Mouse (Mus musculus) spleen, postnatal 14 days (tissue): ENCODE results near the gene Pik3r5.

Experiments used
- DNase-seq, 2 experiments: peaks; one replicate each; pipeline ENCODE4 v3.0.0; 2021 to 2022; ENCODE audit warnings: low spot score in 2 of 2

Pik3r5 gene

DNA sequence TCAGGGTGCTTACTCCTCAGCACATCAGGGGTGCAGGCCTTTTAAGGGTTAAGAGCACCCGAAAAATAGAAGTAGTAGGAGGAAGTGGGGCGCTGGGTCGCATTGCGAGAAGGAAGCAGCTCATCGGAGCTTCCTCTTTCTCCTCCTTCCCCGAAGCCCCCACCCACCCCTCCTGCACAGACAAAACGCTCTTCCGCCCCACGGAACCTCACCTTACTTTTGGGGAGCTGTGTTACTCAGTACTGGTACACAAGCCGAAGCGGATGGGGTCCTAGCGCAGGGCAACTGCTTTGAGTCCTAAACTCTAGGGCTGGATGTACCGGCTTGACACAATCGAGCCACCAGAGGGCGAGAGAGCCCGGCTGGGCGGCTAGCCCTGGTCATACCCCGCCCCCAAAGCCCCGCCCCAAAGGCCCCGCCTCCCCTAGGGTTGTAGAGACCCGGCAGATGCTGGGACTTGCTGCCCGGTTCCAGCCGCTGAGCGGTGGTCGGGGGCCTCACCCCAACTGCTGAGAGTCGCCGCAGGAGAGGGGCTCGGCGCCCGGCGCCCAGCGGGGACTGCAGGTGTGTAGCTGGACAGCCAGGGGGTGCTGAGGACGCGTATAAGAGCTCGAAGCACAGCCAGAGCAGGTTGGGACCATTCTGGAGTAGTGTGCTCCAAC is at the start of gene Pik3r5:
Gene Pik3r5, plus strand, starts transcription at position 423 of the 662 bp plus-strand sequence.
- peak; percentile 62 to 70 for DNase-seq

DNA sequence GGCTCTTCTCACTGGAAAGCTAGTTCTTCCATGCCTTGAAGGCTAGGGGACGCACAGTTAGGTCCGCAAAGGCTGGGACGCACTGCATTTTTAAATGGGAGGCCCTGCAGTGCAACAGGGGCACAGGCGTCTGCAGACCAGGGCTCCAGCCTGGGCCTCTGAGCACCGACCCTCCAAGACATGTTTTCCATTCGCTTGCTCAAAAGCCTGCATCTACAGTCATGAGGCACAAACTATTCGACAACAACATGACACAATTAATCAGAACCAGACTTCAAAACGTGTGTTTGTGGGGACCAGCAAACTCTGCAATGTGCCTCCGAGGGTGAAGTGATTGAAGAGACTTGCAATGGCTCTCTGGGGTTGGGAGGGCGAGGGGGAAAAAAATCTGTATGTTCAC is 48.4 kb upstream of the Pik3r5 start:
- DNase-seq, result no peak

DNA sequence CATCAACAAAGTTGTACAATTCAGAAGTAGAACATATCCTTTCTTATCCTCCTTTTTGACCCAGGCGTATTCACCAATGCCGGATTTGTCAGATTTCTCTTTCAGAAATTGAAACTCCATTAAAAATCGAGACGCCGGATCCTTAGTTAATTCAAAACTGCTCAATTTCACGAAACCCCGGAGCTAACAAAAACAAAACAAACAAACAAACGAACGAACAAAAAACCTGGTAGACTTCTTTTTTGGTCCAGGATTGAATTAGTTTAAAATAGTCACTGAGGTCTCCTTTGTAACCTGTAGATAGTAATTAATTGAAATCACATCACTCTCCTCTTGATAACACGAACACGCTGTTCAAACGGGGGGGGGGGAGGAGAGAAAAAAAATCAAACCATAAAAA is 47.8 kb upstream of the Pik3r5 start:
- DNase-seq, result no peak

DNA sequence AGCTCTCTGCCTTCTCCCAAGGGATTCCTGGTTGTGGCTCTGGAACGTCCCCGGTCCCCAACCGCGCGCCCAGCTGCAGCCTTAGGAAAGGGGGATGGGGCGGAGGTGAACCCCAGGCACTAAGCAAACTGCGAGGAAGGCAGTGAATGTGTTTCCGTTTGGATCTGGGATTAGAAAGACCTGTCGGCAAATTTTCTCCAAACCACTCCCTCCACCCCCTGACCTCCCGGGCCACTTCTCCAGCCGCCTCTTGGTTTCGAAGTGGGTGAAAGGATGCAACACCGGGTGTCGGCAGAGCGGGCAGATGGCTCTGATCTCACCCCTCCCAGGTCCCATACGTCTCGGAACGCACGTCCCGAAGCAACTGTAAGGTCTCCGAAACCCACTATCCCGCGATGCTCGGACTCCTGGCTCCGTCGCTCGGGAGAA is 47.3 kb upstream of the Pik3r5 start:
- no peak for DNase-seq

DNA sequence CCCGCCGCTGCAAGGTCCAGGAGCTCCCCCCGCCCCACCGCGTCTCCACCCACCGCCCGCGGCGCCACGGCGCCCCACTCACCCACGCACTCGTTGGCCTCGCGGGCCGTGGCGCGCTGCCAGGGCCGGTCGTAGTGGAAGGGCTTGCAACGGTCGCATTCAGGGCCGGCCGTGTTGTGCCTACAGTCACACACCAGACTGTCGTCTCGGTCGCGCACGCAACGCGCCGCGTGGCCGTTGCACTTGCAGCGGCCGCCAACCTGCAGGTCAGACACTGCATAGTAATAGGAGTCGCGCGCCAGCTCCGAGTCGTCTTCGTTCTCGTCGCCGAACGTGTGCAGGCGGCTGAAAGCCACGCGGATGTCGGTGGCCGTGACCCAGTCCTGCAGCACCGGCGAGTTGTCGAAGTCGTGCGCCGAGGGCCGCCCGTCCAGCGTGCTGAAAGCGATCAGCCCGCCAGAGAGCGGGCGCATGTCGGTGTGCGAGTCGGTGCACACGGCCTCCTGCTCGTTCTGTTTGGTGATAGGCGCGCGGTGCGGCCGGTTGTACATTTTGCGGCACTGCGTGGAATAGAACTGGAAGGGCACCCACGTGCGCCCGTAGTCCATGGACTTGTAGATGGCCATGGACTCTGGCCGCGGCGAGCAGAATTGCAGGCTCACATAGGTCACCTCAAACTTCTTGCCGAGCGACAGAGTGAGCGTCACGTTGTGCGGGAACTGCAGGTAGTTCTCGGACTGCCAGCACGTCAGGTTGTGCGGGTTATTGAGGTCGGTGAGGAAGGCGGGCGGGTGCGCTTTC is 46.7 kb upstream of the Pik3r5 start:
- no peak for DNase-seq

DNA sequence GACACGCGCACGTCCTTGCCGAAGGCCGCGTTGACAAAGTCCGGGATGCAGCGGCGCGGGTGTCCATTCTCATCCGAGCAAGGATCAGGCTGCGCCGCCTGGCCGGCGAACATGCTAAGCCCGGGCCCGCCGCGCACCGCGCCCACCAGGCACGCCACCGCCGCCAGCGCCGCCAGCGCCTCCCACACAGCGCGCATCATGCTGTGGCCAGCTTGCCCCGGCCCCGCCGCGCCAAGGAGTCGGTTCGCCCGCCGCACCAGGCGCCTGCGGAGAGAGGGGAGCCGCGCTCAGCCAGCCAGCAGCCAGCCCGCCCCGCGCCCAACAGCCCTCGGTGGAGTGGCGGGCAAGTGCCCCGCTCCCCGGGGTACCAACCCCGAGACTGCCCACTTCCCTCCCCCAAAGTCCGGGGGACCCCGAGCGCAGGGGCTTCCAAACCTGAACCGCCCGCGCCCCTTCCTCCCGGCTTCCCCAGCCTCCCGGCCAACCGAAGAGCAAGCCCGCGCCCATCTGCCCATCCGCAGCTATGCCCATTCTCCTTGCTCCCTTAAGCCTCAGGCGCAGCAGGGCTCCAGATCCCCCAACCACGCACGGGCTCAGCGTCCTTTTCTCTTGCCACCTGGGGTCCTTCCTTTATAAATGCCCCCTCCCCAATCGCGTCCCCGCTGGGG is 45.9 kb upstream of the Pik3r5 start:
- no peak for DNase-seq

DNA sequence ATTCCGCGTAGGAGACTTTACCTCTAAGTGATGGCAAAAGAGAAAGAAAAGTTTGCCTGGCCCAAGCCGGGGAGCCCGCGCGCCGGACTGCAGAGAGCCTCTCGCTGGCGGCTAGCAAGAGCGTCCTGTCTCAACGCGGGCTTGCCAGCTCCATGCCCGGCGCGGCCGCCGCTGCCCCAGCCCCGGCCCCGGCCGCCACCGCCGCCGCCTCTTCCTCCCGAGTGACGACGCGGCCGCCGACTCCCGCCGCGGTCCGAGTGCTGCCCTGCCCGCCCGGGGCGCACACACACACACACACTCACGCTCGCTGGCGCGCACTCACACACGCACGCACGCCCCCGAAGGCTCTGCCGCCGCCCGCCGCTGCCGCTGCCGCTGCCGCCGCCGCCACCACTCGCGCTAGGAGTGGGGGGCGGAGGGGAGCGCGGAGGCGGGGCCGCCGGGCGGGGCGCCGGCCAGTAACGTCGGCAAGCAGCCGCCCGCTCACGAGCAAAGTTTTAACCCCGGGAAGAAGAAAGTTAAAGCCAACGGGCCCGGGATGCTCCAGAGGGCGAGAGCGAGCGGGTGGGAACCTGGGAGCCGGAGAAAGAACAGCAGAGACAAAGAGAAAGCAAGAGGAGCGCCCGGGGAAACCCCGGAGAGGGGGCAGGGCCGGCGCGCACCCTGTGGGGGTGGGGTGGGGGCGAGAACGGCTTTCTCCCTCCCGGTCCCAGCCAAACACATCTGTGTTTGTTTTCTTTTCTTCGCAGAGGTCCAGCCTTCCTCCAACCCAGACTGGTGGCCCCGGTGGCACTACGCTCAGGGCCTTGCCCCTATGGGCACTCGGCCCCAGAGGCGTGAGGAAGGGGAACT is 45.1 kb upstream of the Pik3r5 start:
- DNase-seq, result no peak

DNA sequence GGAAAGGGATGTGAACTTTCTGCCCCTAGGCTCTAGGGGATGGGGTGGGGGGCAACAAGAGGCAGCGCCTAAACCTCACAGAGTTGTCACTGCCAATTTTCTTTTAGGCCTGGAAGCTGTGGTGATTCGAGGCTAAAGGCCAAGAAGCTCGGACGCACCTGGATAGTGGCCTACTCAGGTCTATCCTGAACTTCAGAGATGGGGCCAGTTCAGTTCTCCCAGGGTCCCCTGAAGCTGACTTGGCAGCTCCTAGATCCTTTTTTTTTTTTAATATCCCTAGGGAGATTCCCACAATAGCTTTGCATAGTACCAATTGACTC is 44.5 kb upstream of the Pik3r5 start:
- no peak for DNase-seq

DNA sequence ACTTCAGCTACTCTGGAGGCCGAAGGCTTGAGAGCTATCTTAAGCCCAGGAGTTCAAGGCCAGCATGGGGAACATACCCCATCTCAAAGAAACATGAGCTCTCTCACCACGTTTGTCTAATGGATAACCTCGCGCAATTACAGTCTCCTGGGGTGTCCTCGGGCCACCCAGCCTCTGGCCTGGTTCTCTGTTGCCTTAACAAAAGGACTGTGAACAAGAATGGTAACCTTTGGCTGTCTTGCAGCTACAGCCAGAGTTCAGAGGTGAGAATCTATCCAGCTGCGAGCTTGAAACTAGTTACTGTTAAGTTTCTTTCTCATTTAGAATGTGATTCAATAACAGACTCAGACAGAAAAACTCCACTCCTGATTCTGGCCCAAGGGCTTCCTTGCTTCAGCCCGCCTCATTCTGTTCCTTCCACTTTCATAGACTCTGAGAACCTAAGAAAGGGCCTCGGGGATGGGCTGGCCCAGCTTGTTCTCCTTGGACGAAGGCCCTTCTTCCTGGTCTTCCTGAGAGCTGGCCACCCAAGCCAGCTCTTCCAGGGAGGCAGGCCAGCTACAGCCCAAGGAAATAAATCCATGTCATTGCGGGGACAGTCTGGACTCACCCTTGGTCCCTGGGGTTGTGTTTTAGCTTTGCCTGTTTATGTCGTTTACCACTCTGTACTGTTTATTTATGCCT is 43.8 kb upstream of the Pik3r5 start:
- no peak for DNase-seq

DNA sequence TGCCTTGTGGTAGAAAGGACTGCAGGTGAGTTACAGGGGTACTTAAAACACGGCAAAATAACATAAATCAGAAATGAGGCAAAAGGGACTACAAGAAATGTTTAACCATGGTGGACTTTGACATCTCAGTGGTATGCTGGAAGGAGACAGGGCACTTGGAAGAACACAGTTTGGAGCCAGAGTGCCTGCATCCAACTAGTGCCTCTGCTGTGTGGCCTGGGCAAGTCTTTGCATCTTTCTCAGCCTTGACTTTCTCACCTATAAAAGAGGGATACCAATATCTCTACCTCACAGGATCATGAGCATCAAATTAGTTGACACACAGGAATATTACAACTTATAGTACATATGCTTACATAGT is 43.3 kb upstream of the Pik3r5 start:
- DNase-seq, result no peak

DNA sequence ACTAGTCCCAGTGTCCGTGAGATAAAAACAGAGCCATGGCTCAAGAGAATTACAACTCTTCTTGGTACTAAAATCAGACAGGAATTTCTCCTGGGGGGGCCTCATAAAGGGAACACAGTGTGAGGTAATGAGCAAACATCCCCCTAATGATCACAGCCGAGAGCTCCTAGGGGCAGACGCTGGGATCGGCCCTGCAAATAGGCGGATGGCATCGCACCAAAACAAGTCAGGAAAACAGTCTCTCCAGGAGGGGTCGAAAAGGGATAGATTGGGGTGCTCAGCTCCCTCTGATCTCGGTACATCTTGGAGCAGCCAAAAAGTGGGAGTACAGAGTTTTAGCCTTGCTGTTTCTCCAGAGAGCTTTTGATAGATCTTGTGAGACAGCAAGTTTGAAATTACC is 42.3 kb upstream of the Pik3r5 start:
- no peak for DNase-seq

DNA sequence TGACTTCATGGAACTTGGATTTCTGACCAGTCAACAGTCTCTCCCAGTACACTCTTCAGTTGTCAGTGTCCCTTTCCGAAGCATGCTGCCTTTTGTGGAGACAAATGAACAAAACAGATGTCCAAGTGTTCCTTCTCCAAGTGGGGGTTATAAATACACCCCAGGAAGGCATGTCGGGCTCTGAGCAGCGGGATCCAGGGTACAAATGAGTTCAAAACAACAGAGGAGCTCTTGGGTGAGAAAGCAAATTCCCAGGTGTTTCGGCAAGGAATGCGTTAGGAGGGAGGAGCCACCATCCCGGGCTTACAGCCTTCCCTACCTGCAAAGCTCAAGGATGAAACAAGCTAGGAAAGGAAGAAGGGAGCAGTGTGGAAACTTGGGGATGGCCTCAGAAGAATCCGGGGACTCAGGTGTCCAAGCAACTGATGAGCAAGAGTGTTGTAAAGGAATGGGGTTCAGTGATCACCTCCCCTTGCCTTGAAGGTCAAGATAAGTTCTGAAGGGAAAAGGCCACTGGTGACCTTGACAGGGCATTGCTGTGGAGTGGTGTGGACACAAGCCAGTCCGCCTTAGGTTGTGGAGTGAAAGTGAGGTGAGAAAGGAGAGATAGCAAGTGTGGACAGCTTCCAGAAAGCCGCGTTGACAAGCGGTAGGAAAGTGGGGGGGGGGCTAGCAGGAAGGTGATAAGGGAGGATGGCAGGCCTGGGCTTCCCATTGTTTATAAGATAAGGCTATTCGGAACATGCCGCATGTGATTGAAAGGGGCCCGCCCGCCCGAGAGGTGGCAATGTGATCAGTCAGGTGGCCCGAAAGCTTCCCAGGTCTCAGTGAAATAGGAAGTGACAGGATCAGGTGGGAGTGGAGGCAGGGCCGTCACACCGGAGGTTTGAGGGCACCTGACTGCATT is 41.3 kb upstream of the Pik3r5 start:
- no peak for DNase-seq

DNA sequence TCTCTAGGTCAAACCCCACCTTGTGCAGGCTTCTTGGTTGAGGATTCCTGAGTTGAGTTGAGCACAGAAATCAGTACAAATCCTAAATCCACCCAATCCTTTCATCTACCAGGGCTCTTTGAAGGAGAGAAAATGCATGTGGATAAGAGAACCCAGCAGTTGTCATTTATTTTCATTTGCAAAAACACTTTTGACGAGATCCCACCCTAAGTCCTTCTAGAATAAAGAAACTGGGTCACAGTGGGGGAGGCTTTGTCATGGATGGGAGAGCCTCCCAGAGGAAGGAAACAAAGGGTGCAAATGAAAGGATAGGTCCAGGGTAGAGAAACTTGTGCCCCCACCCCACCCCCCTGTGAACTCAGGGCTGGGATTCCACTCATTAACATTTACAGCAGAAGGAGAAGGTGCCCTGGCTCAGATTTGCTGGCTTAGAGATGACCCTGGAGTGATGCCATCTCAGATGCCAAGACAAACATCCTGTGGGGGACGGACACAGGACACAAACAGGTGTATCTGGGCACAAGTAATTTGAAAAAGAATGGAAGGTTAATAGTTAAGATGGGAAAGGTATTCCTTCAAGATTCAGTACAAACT is 37.9 kb upstream of the Pik3r5 start:
- DNase-seq, result no peak

DNA sequence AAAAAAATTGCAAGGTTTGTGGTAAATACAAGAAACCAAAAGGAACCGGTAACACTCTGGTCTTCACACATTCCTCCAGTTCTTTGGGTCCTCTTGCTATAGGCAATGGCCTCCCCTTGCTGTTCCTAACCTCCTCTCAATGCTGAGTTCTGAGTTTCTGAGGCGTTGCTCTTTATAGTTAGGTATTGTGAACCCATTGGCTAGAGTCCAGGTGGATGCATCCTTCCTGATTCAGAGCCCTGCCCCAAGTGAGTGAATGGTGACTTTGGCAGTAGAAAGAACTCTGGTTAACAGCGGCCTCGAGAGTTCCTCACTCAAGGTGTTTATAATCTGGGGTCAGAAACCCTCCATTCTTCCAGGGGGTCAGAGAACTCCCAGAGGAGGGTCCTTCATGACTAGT is 37.2 kb upstream of the Pik3r5 start:
- no peak for DNase-seq

DNA sequence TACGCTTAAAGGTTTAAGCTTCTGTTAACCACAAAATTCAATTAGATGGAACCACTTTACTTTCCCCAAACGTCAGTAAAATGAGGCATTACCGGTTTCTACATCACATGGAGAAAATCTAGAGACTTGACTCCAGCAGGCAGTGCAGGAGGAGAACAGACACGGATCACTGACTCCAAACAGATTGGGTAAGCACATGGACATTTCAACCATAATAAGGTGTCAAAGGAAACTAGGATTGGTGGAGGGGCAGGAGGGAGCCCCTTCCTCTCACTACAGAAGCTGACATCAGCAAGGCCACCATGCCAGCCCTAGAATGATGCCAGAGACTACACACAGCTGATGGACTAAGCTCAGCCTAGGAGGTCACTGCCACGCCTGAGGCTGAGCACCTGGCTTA is 36.4 kb upstream of the Pik3r5 start:
- DNase-seq, result no peak

DNA sequence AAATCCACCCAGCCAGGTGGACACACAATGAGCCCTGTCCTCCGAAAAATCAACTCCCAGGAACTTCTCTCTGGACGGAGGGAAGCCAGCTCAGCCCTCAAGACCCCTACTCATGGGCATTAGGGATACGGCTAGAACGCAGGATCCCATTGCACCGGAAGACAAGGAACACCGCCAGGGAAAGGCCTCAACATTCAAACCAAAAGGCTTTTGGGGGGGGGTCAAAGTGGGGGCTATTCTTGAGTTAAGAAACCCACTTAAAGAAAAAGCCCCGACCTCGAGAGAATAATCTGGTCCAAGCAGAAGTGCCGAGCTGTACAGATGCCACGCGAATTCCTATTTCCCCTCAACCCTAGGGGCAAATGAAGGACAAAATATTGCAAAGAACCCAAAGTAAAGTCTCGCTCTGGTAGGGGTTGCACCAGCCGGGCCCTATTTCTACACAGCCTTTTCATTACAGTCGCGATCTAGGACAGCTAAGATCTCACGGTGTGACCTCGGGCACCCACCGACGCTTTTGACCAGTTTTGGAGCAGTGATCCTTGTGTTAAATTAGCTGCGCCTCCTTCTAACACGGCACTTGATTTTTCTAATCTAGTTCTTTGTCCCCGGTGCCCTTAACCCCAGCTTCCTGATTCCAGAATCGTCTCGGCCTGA is 32.9 kb upstream of the Pik3r5 start:
- no peak for DNase-seq

DNA sequence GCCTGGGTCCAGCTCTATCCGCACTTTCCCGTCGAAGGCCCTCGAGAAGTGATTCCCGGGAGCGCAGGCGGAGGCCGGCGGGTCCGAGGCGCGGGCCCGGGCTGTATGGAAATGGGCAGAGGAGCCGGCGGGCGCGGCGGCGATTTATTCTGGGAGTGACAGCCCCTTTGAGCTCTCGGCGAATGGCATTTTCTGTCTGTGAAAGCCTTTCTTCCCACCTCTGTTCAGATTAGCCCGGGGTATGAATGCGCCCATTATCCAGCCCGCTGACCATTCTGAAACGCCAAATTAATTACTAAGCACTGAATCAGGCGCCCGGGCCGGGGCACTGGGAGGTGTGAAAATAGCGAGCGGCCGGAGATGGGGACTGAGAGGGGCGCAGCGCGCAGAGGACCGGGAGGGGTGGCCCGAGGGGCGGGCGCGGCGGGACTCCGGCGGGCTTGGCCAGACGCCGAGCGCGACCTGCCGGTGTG is 32.3 kb upstream of the Pik3r5 start:
- no peak for DNase-seq

DNA sequence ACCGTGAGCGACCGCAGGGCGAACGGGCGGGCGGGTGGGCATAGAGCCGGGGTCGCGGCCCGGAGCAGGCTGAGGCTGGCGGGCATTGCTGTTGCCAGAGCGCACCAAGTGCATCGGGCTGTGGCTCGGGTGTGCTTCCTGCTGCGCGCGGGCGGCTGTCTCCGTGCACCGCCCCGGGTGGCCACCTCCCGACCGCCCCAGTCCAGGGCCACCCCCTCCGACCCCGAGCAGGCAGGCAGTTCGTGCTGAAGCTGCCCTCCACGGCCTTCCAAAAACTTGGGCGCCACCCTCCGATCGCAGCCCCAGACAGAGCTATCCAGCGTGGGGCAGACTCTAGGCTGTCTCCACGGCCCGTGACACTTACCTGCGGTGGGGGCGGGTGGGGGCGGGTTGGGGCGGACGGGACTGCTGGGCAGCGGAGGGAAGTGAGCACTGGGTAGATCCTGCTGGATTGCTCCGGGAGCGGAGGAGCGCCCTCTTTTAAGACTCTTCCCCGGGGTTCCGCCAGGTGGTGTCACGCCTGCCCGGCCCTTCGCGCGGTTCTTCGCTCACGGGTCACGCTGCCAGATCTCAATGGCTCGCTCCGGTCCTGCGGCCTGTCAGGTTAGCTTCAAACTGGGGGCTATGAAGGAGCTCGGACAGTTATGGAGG is 31.8 kb upstream of the Pik3r5 start:
- no peak for DNase-seq

DNA sequence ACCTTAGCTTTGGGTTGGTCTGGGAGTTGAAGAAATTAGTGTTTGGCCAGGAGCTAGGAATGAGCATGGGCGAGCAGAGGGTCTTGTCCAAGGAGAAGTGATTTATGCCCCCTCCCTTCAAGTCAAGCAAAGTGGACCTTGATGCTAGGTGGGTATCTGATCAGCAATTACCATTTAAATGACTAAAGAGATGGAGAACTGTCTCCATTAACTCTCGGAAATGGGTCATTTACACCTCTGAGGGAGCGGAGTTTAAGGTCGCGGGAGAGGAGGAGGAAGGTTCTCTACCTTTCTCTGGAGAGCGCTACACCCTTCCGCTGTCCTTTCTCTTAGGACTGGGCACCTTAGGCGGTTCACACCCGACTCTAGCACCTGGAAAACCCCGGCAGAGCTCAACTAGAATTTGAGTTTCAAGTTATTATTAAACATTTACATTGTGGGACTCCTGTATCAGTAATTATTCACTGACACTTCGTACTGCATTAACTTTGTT is 31.1 kb upstream of the Pik3r5 start, which contains the start of gene Ntn1:
Gene Ntn1, minus strand, starts transcription at position 97 of the 493 bp plus-strand sequence.
- no peak for DNase-seq
